Mouse (Mus musculus) small intestine, adult 2 months (tissue): ENCODE data around the gene Pdcd7.

ENCODE experiments used
- CTCF ChIP-seq: fragments of 200-500 bp; IDR thresholded peaks from 2 replicates; pipeline ENCODE4 v1.5.1; 2012; ENCODE audit warnings: low read depth, mild to moderate bottlenecking, control low read depth, inconsistent platforms, low read length, moderate library complexity, mixed read lengths; ENCODE audit not compliant: insufficient replicate concordance, insufficient read length; ENCODE audit errors: extremely low read depth
- POLR2A ChIP-seq: fragments of 200-500 bp; IDR thresholded peaks from 2 replicates; pipeline ENCODE4 v1.6.1; 2012; ENCODE audit warnings: low read depth, mild to moderate bottlenecking, control low read depth, inconsistent platforms, low read length, moderate library complexity

- no peak for TF ChIP-seq POLR2A
- TF ChIP-seq CTCF, result no peak
Observed at GRCm38 (mm10) chr9:65393606-65394005, 47.7 kb downstream of the Pdcd7 start.
